Comparison of ENCODE assay signal across 15 mouse cellular contexts in the genomic region with DNA sequence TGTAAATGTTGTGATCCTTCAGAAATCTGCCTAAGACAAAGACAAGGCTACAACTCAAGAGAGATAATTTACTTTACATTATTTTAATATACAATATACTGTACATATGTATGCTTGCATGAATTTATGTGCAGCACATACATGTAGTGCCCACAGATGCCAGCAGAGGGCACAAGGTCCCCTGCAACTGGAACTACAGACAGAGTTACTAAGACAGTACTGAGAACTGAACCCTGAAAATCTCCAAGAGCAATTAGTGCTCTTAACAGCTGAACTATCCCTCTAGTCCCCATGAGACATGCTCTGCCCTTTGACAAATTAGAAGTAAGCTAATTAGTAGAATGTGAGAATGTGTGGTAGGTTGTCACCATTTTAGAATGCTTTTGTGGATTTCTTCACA.
A peak's percentile ranks its signal among the peaks of the same experiment; 100 is the strongest.
DNase-seq lines count a peak whose midpoint lies in the region; ATAC-seq and TF ChIP-seq lines count a peak whose summit lies in the region.
"Had no signal": no experiment of that assay in that cellular context is flagged by ENCODE, and none has a peak within 500 bp of the region (broad histone marks: within the 10 kb centered on the region; RNA-seq: fewer than 3 reads in every experiment).

No protein-coding gene starts in this region.

- no peak overlapping the region for H3K4me3 ChIP-seq in olfactory bulb, adult 2 months (ENCODE audit: insufficient read depth, low read depth, low read length)
- H3K4me3 ChIP-seq: embryonic facial prominence, embryonic 13.5 days; hindbrain, embryonic 12.5 days; stomach, embryonic 15.5 days had no signal

- DNase-seq in cerebellum, postnatal 14 days: peak; percentile 25 to 43
- no peak for DNase-seq in cerebellum, adult 9-11 months
- peak; percentile 34 to 36 for DNase-seq in layer of hippocampus, postnatal 10 days (ENCODE audit: low spot score in 2 of 2)
- no peak for DNase-seq in layer of hippocampus, adult 11-12 months (ENCODE audit: low spot score)
- DNase-seq in thymus, postnatal 25 days: peak; percentile 2
- no peak for DNase-seq in thymus, postnatal 36 days
- DNase-seq: adrenal gland, postnatal 36 days; heart, adult 11 months; kidney, adult 18-20 months; spleen, adult 18-20 months had no signal

- no peak for TF ChIP-seq POLR2A in olfactory bulb, adult 2 months (IDR thresholded peaks at IDR 0.05; ENCODE audit: insufficient read depth, low read depth, low read length)

- no peak for ATAC-seq in monocyte, adult 5-6 weeks (replicated peaks; ENCODE audit: insufficient number of reproducible peaks, low FRiP score, low TSS enrichment, poor library complexity, severe bottlenecking)

- peak overlapping the region; percentile 31 for H3K27ac ChIP-seq in olfactory bulb, adult 2 months (ENCODE audit: insufficient read depth, low read depth, low read length)
- H3K27ac ChIP-seq: embryonic facial prominence, embryonic 13.5 days; hindbrain, embryonic 12.5 days; stomach, embryonic 15.5 days had no signal

- no peak for TF ChIP-seq CTCF in olfactory bulb, adult 2 months (IDR thresholded peaks at IDR 0.05; ENCODE audit: insufficient read depth, low read depth, low read length)

- peaks cover 13% of the 10 kb centered on the region for H3K4me1 ChIP-seq in olfactory bulb, adult 2 months (ENCODE audit: control insufficient read depth, insufficient read depth, low read length)

Comparison
In these comparisons a context has a peak if more than half of its experiments do, and no peak if none do; other contexts are left out.
1. DNase-seq: peak in cerebellum, postnatal 14 days (2 of 2), layer of hippocampus, postnatal 10 days (2 of 2) and thymus, postnatal 25 days (single experiment); none in cerebellum, adult 9-11 months (single experiment), layer of hippocampus, adult 11-12 months (single experiment) and thymus, postnatal 36 days (0 of 2).